Mouse (Mus musculus) cortical plate, adult 2 months (tissue): Measurements from ENCODE around the gene Nusap1. TPM values are rescaled to one million over a fixed set of nuclear protein-coding genes. Genes with fewer than 3 reads are reported as not detected.
A peak's percentile ranks its signal among the peaks of the same experiment; 100 is the strongest.
"Not testable (repeated sequence)": the region's sequence is repeated elsewhere in the genome, so short reads cannot be mapped to it uniquely, and the experiment has no call there.

Source experiments
- H3K27ac ChIP-seq: fragments of 200-500 bp; 2 replicates; pipeline ENCODE4 v1.5.1; 2012; ENCODE audit warnings: low read length, control low read depth, inconsistent platforms; ENCODE audit not compliant: insufficient read depth
- H3K4me1 ChIP-seq: fragments of 200-500 bp; 2 replicates; pipeline ENCODE4 v1.6.1; 2011; ENCODE audit warnings: low read length; ENCODE audit not compliant: control insufficient read depth, insufficient read depth
- H3K4me3 ChIP-seq: fragments of 200-500 bp; 2 replicates; pipeline ENCODE4 v1.5.1; 2011; ENCODE audit warnings: mild to moderate bottlenecking, low read length, control low read depth; ENCODE audit not compliant: insufficient read depth
- CTCF ChIP-seq: fragments of 200-500 bp; IDR thresholded peaks from 2 replicates; pipeline ENCODE4 v1.5.1; 2011; ENCODE audit warnings: mild to moderate bottlenecking, control low read depth, low read length; ENCODE audit not compliant: insufficient read depth; ENCODE audit errors: extremely low read depth
- POLR2A ChIP-seq: fragments of 200-500 bp; IDR thresholded peaks from 2 replicates; pipeline ENCODE4 v1.6.1; 2011; ENCODE audit warnings: mild to moderate bottlenecking, low read length, control low read depth; ENCODE audit not compliant: insufficient read depth; ENCODE audit errors: extremely low read depth
- polyA plus RNA-seq: library from polyadenylated mRNA; depleted of rRNA; stranded (reverse); fragments of >200 nt; gene quantifications from 2 replicates; pipeline ENCODE4 v1.2.3, GENCODE M21; 2012

Gene Nusap1
- polyA plus RNA-seq, 1 experiment: 0.61 TPM

DNA sequence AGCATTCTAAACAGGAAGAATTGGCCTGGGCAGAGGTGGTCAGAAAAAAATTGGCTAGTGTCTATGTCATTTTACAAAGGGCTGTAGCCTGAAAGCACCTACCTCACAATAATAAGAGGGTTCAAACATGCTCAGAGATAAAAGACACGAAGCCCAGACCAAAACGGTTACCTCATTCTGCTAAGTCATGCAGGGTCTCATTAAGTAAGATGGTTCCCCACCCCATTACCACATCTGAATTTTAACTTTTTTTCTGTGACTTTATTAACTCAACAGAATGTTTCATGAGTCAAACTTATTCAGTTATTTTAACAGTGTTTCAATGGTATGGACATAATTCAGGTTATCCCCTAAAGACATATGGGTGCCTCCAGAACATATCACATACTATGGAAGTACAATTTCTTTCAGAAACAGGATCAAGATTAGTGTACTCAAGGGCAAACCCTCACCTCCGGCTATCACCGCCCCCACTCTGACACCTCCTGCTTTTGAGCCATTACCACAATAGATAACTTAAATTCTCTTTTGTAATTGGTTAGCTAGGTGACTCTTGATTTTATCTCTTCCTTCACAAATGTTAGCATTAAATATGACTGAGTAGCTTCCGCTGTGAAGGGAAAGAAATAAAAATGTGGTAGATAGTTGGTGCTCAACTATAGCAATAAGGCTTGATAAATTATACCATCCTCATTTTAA, 23.3 kb downstream of the Nusap1 start:
- Histone ChIP-seq H3K4me3 (no peak overlapping the region), H3K27ac (no peak overlapping the region), H3K4me1 (no peaks in the 10 kb centered on the region)
- TF ChIP-seq POLR2A (no peak), CTCF (no peak)

DNA sequence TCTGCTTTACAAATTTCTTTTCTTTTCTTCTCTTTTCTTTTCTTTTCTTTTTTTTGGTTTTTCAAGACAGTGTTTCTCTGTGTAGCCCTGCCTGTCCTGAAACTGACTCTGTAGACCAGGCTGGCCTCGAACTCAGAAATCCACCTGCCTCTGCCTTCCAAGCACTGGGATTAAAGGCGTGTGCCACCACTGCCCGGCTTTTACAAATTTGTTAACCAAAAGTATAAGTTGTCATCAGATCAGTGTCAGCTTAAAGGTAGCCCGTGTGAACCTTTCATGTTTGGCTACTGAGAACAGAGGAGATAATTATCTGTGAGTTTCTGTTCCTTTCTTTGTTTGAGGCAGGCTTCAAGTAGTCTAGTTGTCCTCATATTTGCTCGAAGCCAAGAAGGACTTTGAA, 26.2 kb downstream of the Nusap1 start:
- no peak overlapping the region for H3K4me3 ChIP-seq
- TF ChIP-seq CTCF (no peak), POLR2A (no peak)
- no peaks in the 10 kb centered on the region for H3K4me1 ChIP-seq
- no peak overlapping the region for H3K27ac ChIP-seq

DNA sequence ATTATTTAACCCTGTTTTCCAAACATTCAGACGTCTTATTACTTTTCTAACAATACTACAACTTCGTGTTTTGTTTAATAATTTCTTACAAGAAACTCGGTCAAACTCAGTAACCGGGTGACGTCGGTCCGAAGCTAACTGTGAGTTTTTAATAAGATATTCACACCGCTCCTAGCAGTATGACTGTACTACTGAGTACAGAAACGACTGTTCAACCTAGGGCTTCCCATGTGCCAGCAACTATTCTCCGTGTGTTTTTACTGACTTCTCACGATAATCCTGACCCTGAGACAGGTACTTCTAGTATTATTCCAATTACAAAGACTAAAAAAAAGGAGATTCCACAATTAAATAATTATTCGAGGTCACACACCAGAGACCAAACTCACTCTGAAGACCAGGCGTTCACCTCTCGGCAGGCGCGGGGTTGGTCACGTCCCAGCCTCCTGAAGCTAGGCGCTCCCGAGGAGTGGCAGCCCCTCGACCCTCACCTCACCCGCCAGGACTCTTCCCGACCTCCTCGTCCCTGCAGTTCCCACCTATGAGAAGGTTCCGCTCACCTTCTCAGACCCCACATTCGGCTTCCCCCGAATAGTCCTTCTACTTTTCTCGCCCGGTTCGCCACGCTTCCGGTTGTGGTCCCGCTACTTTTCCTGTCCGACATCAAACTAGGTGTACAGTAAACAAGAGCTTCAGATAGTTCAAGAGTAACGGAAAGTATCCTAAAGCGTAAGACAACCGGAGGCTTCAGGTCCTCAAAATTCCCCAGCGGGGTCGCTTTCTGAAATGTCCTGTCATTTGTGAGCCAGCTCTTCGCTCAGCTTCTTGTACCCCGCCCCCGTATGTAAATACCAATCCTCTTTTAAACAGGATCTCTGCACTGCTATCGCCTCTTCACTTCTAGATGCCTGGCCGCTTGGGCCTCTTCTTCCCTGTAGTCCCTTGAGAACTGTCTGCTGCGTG, 44.4 kb downstream of the Nusap1 start, which contains the start of gene Ndufaf1:
Gene Ndufaf1 (minus strand): TSS at position 608 of the 963 bp plus-strand sequence.
- peak within 1 kb of the TSS; percentile 53 for H3K4me3 ChIP-seq
- peaks cover 2% of the 10 kb centered on the region; the same call in 1 of the 2 replicates for H3K4me1 ChIP-seq
- H3K27ac ChIP-seq: no peak within 1 kb of the TSS
- TF ChIP-seq CTCF (no peak), POLR2A (0 out of 2 replicates have a peak, but pooled peaks have one; percentile 42)

DNA sequence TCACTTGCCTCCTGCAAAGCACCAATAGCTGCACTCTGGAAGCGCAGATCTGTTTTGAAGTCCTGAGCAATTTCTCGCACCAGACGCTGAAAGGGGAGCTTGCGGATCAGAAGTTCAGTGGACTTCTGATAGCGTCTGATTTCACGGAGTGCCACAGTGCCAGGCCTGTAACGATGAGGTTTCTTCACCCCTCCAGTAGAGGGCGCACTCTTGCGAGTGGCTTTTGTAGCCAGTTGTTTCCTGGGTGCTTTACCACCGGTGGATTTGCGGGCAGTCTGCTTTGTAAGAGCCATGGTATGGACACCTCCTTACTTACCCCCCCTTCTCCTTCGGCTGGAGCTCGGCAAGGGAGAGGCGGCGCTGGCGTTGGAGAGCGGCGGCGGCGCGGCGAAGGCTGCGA, 47.6 kb downstream of the Nusap1 start:
- H3K4me3 ChIP-seq, H3K27ac ChIP-seq, H3K4me1 ChIP-seq: not testable (repeated sequence)

DNA sequence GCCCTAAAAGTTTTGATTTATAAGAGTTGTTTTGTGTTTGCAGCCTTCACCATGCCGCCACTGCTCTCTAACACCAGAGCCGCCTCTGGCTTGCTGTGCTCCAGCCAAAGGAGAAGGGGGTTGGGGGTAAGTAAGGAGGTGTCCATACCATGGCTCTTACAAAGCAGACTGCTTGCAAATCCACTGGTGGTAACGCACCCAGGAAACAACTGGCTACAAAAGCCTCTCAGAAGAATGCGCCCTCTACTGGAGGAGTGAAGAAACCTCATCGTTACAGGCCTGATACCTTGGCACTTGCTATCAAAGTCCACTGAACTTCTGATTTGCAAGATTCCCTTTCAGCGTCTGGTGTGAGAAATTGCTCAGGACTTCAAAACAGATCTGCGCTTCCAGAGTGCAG, 50.9 kb downstream of the Nusap1 start:
- TF ChIP-seq CTCF (peak; percentile 54), POLR2A (no peak)
- Histone ChIP-seq H3K4me3 (no peak overlapping the region), H3K4me1 (no peaks in the 10 kb centered on the region), H3K27ac (no peak overlapping the region)

DNA sequence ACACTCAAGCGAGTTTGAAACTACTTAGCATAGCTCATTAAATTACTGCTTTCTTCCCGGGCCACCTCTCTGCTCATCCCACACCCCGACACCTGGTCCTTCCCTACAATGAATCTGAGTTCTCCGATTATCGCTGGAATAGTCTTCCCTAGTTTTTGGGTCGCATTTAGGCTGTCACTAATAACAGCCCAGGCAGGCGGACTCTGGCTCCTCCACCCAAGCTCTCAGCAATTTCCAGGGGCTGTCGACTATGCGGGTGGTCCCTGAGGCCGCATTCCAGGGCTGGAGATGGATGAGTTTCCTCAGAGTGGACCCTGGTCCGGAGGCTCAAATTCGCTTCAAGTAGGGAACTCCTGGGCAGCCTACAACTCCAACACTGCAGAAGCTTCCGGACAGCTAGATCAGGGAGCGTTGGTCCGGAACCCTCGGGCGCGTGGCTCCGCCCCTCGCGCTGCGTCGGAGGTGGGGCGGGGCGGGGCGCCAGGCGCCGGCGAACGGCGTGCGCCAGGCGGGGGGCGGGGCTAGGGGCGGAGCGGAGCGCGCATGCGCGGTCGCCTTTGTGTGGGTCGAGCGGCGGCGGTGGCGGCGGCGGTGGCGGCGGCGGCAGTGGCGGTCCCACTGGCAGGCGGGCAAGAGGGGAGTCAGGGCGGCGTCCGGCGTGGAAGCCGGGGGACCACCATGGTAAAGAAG, 56.6 kb downstream of the Nusap1 start, which contains the start of gene Rtf1:
Gene Rtf1 (plus strand): TSS at position 544 of the 690 bp plus-strand sequence.
- Histone ChIP-seq H3K4me1 (no peaks in the 10 kb centered on the region), H3K4me3 (peak within 1 kb of the TSS; percentile 91), H3K27ac (peak within 1 kb of the TSS; percentile 66)
- TF ChIP-seq CTCF: no peak
- peak; percentile 93 for TF ChIP-seq POLR2A

DNA sequence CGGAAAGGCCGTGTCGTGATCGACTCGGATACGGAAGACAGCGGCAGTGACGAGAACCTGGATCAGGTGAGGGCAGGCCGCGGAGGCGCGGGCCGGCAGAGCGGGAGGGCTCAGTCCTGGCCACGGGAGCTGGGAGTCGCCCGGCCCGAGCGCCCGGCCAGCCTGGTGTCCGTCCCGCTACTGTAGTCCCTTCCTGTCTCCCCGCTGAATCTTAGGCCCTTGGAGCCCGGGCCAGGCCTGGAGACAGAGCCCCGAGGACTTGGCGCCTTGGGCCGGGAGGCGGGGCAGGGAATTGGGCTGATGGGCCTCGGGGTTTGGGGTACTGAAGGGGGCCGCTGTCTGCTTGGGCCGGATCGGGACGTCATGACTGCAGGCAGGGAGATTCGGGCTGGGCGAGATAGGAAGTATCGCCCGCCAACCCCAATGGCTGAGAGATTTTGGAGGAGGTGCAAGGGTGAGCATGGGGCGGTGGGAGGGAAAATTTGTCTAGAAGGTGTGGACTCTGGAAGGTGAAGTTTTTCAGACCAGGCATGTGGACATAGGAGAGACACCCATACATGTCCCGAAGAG, 57.2 kb downstream of the Nusap1 start:
- H3K4me3 ChIP-seq: peak overlapping the region; percentile 91
- no peak overlapping the region for H3K27ac ChIP-seq
- no peaks in the 10 kb centered on the region for H3K4me1 ChIP-seq
- no peak for TF ChIP-seq CTCF
- no peak for TF ChIP-seq POLR2A

DNA sequence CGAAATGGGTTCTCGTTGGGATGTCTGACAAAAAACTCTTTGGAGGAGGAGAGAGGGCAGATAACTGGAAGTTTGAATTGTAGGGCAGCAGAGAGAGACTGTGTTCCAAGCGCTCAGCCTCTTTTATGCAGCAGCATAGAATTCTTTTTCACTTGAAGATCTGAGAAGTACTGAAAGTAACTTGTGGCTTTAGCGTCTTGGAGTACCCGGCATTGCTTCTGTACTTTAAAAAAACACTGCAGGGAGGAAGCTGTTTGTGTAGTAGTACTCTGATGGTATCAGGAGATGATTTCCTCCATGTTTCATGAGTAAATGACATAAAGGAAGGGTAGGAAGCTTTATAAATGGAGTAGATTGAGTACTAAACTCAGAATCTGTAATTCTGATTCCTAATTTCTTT, 57.7 kb downstream of the Nusap1 start:
- H3K4me3 ChIP-seq: peak overlapping the region; percentile 91
- no peak for TF ChIP-seq POLR2A
- H3K27ac ChIP-seq: no peak overlapping the region
- H3K4me1 ChIP-seq: no peaks in the 10 kb centered on the region

DNA sequence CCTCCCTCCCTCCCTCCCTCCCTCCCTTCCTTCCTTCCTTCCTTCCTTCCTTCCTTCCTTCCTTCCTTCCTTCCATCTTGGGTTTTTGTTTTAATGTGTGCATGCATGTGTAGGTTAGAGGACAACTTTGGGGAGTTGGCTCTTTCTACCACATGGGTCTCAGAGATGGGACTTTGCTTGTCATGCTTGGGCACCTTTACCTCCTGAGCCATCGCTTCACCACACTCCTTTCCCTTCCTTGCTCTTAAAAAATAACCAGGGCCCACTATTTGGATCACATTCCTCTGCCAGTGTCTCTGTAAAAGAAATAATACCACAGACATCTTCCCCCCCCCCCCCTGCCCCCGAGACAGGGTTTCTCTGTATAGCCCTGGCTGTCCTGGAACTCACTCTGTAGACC, 65.6 kb downstream of the Nusap1 start:
- peaks cover 1% of the 10 kb centered on the region; the same call in 1 of the 2 replicates for H3K4me1 ChIP-seq
- no peak overlapping the region for H3K27ac ChIP-seq
- TF ChIP-seq POLR2A: no peak
- TF ChIP-seq CTCF: no peak
- no peak overlapping the region for H3K4me3 ChIP-seq
